Mouse (Mus musculus) hindbrain, embryonic 14.5 days (tissue): Measurements from ENCODE around the gene Ccnl2. TPM values are rescaled to one million over a fixed set of nuclear protein-coding genes. Genes with fewer than 3 reads are reported as not detected.

Experiments
- ATAC-seq: fragments of 200-750 bp; cut with Nextera tagmentation; 2 replicates; pipeline ENCODE4 v1.8.0; 2017; ENCODE audit warnings: moderate number of reproducible peaks, mild to moderate bottlenecking, moderate TSS enrichment, moderate library complexity; ENCODE audit not compliant: low FRiP score
- DNase-seq: peaks from one replicate; pipeline ENCODE4 v3.0.0-alpha.2; 2015; ENCODE audit warnings: low spot score
- H3K27ac ChIP-seq: fragments of 300-500 bp; sonication (generic); 2 replicates; pipeline ENCODE4 v1.5.1; 2014; ENCODE audit warnings: mild to moderate bottlenecking, moderate library complexity
- H3K27me3 ChIP-seq: fragments of 300-500 bp; sonication (generic); 2 replicates; pipeline ENCODE4 v1.6.1; 2014; ENCODE audit warnings: mild to moderate bottlenecking, low read length, mixed read lengths; ENCODE audit not compliant: control insufficient read depth, insufficient read depth
- H3K36me3 ChIP-seq: fragments of 300-500 bp; sonication (generic); replicated peaks from 2 replicates; pipeline ENCODE4 v1.6.1; 2014; ENCODE audit not compliant: control insufficient read depth, insufficient read depth
- H3K4me1 ChIP-seq: fragments of 300-500 bp; sonication (generic); replicated peaks from 2 replicates; pipeline ENCODE4 v1.6.1; 2014; ENCODE audit warnings: antibody characterized with exemption, low read length, mixed read lengths; ENCODE audit not compliant: control insufficient read depth, insufficient read depth
- H3K4me2 ChIP-seq: fragments of 300-500 bp; sonication (generic); replicated peaks from 2 replicates; pipeline ENCODE4 v1.6.1; 2014; ENCODE audit warnings: mild to moderate bottlenecking, moderate library complexity
- H3K4me3 ChIP-seq: fragments of 300-500 bp; sonication (generic); replicated peaks from 2 replicates; pipeline ENCODE4 v1.5.1; 2014; ENCODE audit warnings: mild to moderate bottlenecking, low read length
- H3K9ac ChIP-seq: fragments of 300-500 bp; sonication (generic); 2 replicates; pipeline ENCODE4 v1.6.1; 2014
- H3K9me3 ChIP-seq: fragments of 300-500 bp; sonication (generic); 2 replicates; pipeline ENCODE4 v1.6.1; 2016; ENCODE audit warnings: low read length; ENCODE audit not compliant: control insufficient read depth
- WGBS: fragments of 180-500 bp; shearing (Covaris S2); extraction: QIAGEN DNeasy Blood & Tissue Kit; methylation state at CpG from one replicate; pipeline ENCODE4 v1.1.7; 2014; 5-methylcytosine and 5-hydroxymethylcytosine counted together
- polyA plus RNA-seq: library from polyadenylated mRNA; unstranded; fragments of >200 nt; fragmentation: Nextera tagmentation; extraction: Ambion mirVana; gene quantifications from 2 replicates; pipeline ENCODE4 v1.2.1, GENCODE M21; 2014

The Ccnl2 gene
- polyA plus RNA-seq, 1 experiment from 2014 or later, result 131 TPM

- Histone ChIP-seq H3K36me3 (no peaks in the 10 kb centered on the region), H3K4me3 (peak overlapping the region; percentile 25), H3K4me1 (peaks cover 7% of the 10 kb centered on the region), H3K4me2 (peak overlapping the region; percentile 54), H3K27ac (no peak overlapping the region), H3K9ac (peak overlapping the region; percentile 50; the same call in 1 of the 2 replicates), H3K27me3 (peaks cover 9% of the 10 kb centered on the region; the same call in 1 of the 2 replicates), H3K9me3 (no peaks in the 10 kb centered on the region)
- DNase-seq (no peak), ATAC-seq (peak; percentile 39)
- WGBS, result under 1% methylated on average over 32 of the region's 32 CpGs
These were observed 28.7 kb downstream of the Ccnl2 start for GRCm38 (mm10) chr4:155841003-155841454.

GRCm38 (mm10) chr4:155841651-155842270, 29.5 kb downstream of the Ccnl2 start:
- ATAC-seq (no peak), DNase-seq (no peak)
- Histone ChIP-seq H3K27me3 (peaks cover 9% of the 10 kb centered on the region; the same call in 1 of the 2 replicates), H3K9me3 (no peaks in the 10 kb centered on the region), H3K27ac (no peak overlapping the region), H3K4me1 (peaks cover 11% of the 10 kb centered on the region), H3K36me3 (no peaks in the 10 kb centered on the region), H3K4me2 (peak overlapping the region; percentile 54; the same call in 1 of the 2 replicates), H3K4me3 (no peak overlapping the region), H3K9ac (no peak overlapping the region)
- WGBS, result 38% methylated on average over 38 of the region's 38 CpGs

- peaks cover 9% of the 10 kb centered on the region; the same call in 1 of the 2 replicates for H3K27me3 ChIP-seq
- ATAC-seq, result no peak
These were observed 30.9 kb downstream of the Ccnl2 start for GRCm38 (mm10) chr4:155843231-155843630.

GRCm38 (mm10) chr4:155846871-155847578, 34.7 kb downstream of the Ccnl2 start, which contains the start of gene Dvl1:
TSS of gene Dvl1 (plus strand) at chr4:155847402.
- Histone ChIP-seq H3K4me2 (peak within 1 kb of the TSS; percentile 68), H3K9me3 (no peaks in the 10 kb centered on the region), H3K27ac (peak within 1 kb of the TSS; percentile 84), H3K36me3 (no peaks in the 10 kb centered on the region), H3K27me3 (peaks cover under 1% of the 10 kb centered on the region; the same call in 1 of the 2 replicates), H3K9ac (peak within 1 kb of the TSS; percentile 95), H3K4me1 (peaks cover 32% of the 10 kb centered on the region), H3K4me3 (peak within 1 kb of the TSS; percentile 94)
- DNase-seq (peak; percentile 96), ATAC-seq (peak; percentile 84)
- 3% methylated on average over 49 of the region's 65 CpGs for WGBS

More at GRCm38 (mm10) chr4:155843231-155843630, 30.9 kb downstream of the Ccnl2 start:
- no peak for DNase-seq
- no peak overlapping the region for H3K9ac ChIP-seq
- H3K36me3 ChIP-seq, result no peaks in the 10 kb centered on the region
- no peaks in the 10 kb centered on the region for H3K9me3 ChIP-seq
- peaks cover 17% of the 10 kb centered on the region for H3K4me1 ChIP-seq
- H3K4me3 ChIP-seq, result no peak overlapping the region
- 86% methylated on average over 5 of the region's 5 CpGs for WGBS
- H3K4me2 ChIP-seq, result no peak overlapping the region
- H3K27ac ChIP-seq, result no peak overlapping the region

- peak; percentile 33 for DNase-seq
- ATAC-seq, result peak; percentile 22
- Histone ChIP-seq H3K27ac (peak overlapping the region; percentile 84), H3K9ac (peak overlapping the region; percentile 95), H3K27me3 (no peaks in the 10 kb centered on the region), H3K4me2 (peak overlapping the region; percentile 68), H3K9me3 (no peaks in the 10 kb centered on the region), H3K4me3 (peak overlapping the region; percentile 94), H3K36me3 (no peaks in the 10 kb centered on the region), H3K4me1 (peaks cover 32% of the 10 kb centered on the region)
- 1% methylated on average over 48 of the region's 69 CpGs for WGBS
These were observed 35.5 kb downstream of the Ccnl2 start for GRCm38 (mm10) chr4:155847591-155848352.

GRCm38 (mm10) chr4:155848434-155849095, 36.3 kb downstream of the Ccnl2 start:
- ATAC-seq (no peak), DNase-seq (no peak)
- 64% methylated on average over 7 of the region's 7 CpGs for WGBS
- Histone ChIP-seq H3K9me3 (no peaks in the 10 kb centered on the region), H3K36me3 (no peaks in the 10 kb centered on the region), H3K4me1 (peaks cover 32% of the 10 kb centered on the region), H3K27me3 (no peaks in the 10 kb centered on the region), H3K9ac (peak overlapping the region; percentile 95), H3K27ac (no peak overlapping the region), H3K4me3 (peak overlapping the region; percentile 94), H3K4me2 (peak overlapping the region; percentile 68)

- H3K27ac ChIP-seq, result no peak overlapping the region
- H3K9ac ChIP-seq, result no peak overlapping the region
- DNase-seq, result no peak
- no peaks in the 10 kb centered on the region for H3K27me3 ChIP-seq
- ATAC-seq, result no peak
- H3K36me3 ChIP-seq, result peaks cover 3% of the 10 kb centered on the region; the same call in 1 of the 2 replicates
- H3K4me1 ChIP-seq, result peaks cover 32% of the 10 kb centered on the region
- WGBS, result 96% methylated on average over 2 of the region's 2 CpGs
- peak overlapping the region; percentile 68 for H3K4me2 ChIP-seq
- peak overlapping the region; percentile 94; the same call in 1 of the 2 replicates for H3K4me3 ChIP-seq
- no peaks in the 10 kb centered on the region for H3K9me3 ChIP-seq
These were observed 37.1 kb downstream of the Ccnl2 start for GRCm38 (mm10) chr4:155849391-155849790.

- WGBS, result 97% methylated on average over 3 of the region's 3 CpGs
- peak overlapping the region; percentile 68; the same call in 1 of the 2 replicates for H3K4me2 ChIP-seq
These were observed 37.6 kb downstream of the Ccnl2 start for GRCm38 (mm10) chr4:155849792-155850451.

More at GRCm38 (mm10) chr4:155849792-155850451, 37.6 kb downstream of the Ccnl2 start:
- Histone ChIP-seq H3K9ac (no peak overlapping the region), H3K36me3 (peaks cover 9% of the 10 kb centered on the region), H3K27me3 (no peaks in the 10 kb centered on the region), H3K27ac (no peak overlapping the region), H3K4me3 (no peak overlapping the region), H3K4me1 (peaks cover 32% of the 10 kb centered on the region), H3K9me3 (no peaks in the 10 kb centered on the region)
- no peak for ATAC-seq
- DNase-seq, result no peak
